Mouse (Mus musculus): ENCODE measurements around the gene Gm17428. TPM values are rescaled to one million over a fixed set of nuclear protein-coding genes. Genes with fewer than 3 reads are reported as not detected.

Gm17428 gene
- total and polyA plus RNA-seq, 3 experiments = not detected

- Histone ChIP-seq H3K4me1 (ENCODE audit: control insufficient read depth in 1 of 2, insufficient read depth in 2 of 2) (peaks cover 6 to 16% of the 10 kb centered on the region in 2 experiments; a peak in 3 of 4 replicates), H3K4me2 (ENCODE audit: insufficient read depth, low read depth, poor library complexity, severe bottlenecking) (peak within 1 kb of the TSS; percentile 78), H3K79me2 (replicated peaks; ENCODE audit: control insufficient read depth, extremely low read depth, insufficient read depth, poor library complexity, severe bottlenecking) (peaks cover 11% of the 10 kb centered on the region), H3K36me3 (replicated peaks in 1 of 2; ENCODE audit: control insufficient read depth in 1 of 2, insufficient read depth in 1 of 2, low read length in 1 of 2) (peaks cover 13 to 32% of the 10 kb centered on the region in 2 experiments), H3K27ac (ENCODE audit: insufficient read depth, low read depth) (peak within 1 kb of the TSS; percentile 68), H3K4me3 (replicated peaks in 1 of 3; ENCODE audit: low read depth in 2 of 3, low read length in 2 of 3, poor library complexity in 1 of 3) (peak within 1 kb of the TSS; percentile 78 to 100 (median 100)), H3K27me3 (replicated peaks) (no peaks in the 10 kb centered on the region), H3K9ac (ENCODE audit: insufficient read depth, low read depth) (peak within 1 kb of the TSS; percentile 95), H3K9me3 (replicated peaks; ENCODE audit: low read length) (peaks cover 2% of the 10 kb centered on the region)
- peak; percentile 100 for DNase-seq (ENCODE audit: extremely low read depth)
- TF ChIP-seq JUND (conservative IDR thresholded peaks at IDR 0.05; ENCODE audit: low read depth, low read length) (no peak; the same call in 1 of the 2 replicates), IRF4 (IDR thresholded peaks at IDR 0.05; ENCODE audit: low read depth, low read length) (0 out of 2 replicates have a peak, but pooled peaks have one; percentile 5), SMC3 (IDR thresholded peaks at IDR 0.05; ENCODE audit: low read depth, low read length) (peak; percentile 75), TCF12 (IDR thresholded peaks at IDR 0.05; ENCODE audit: low read depth, low read length) (peak; percentile 67), UBTF (IDR thresholded peaks at IDR 0.05; ENCODE audit: low read depth, low read length) (no peak), RAD21 (IDR thresholded peaks at IDR 0.05; ENCODE audit: low read depth, low read length) (peak; percentile 89), ZMIZ1 (IDR thresholded peaks at IDR 0.05; ENCODE audit: low read depth, low read length) (peak; percentile 57; the same call in 1 of the 2 replicates), ZNF384 (IDR thresholded peaks at IDR 0.05; ENCODE audit: low read depth, low read length) (no peak), CHD2 (IDR thresholded peaks at IDR 0.05; ENCODE audit: low read length) (peak; percentile 98), ELF1 (IDR thresholded peaks at IDR 0.05; ENCODE audit: low read depth, low read length) (peak; percentile 75), KAT2A (IDR thresholded peaks at IDR 0.05; ENCODE audit: insufficient replicate concordance, low read length) (peak; percentile 62; the same call in 1 of the 2 replicates), NRF1 (IDR thresholded peaks at IDR 0.05; ENCODE audit: low read depth, low read length) (peak; percentile 53), PAX5 (IDR thresholded peaks at IDR 0.05; ENCODE audit: low read length) (no peak), CTCF (conservative IDR thresholded peaks at IDR 0.05 in 1 of 2, IDR thresholded peaks at IDR 0.05 in 1 of 2; ENCODE audit: low read depth in 2 of 2, low read length in 2 of 2) (peak; percentile 43 to 95), NELFE (IDR thresholded peaks at IDR 0.05; ENCODE audit: low read depth, low read length) (peak; percentile 79), MAFK (IDR thresholded peaks at IDR 0.05; ENCODE audit: insufficient replicate concordance, low read length) (no peak), TBP (conservative IDR thresholded peaks at IDR 0.05; ENCODE audit: low read depth, low read length) (peak; percentile 73), MAX (IDR thresholded peaks at IDR 0.05; ENCODE audit: low read length) (peak; percentile 13; the same call in 1 of the 2 replicates), HCFC1 (IDR thresholded peaks at IDR 0.05; ENCODE audit: low read depth, low read length) (peak; percentile 77), POLR2A (IDR thresholded peaks at IDR 0.05; ENCODE audit: low read depth, low read length) (peak; percentile 93)
- in situ Hi-C loops (cut with MboI; ENCODE audit: low pct_ligation_motif_present, low pct_unique_long_range_greater_than_20kb, low sequenced_read_pairs) = loop anchor here (5.0 to 10.0 kb wide), 3 partner anchors 113 to 300 kb away; partner anchors contain the start of gene Cebpe
- dilution Hi-C loops (cut with MboI; ENCODE audit: extremely low pct_ligation_motif_present, extremely low pct_unique_long_range_greater_than_20kb, low sequenced_read_pairs) = no loop called here
These were observed 38.4 kb downstream of the Gm17428 start, which contains the start of gene Ngdn for GRCm38 (mm10) chr14:55014991-55015766. Gene Ngdn, plus strand, starts transcription at chr14:55015454.

All from CH12.LX (cell line).